ENCODE assay signal across 8 mouse cellular contexts in genomic region chr11:69980196-69981140, GRCm38 (mm10). TPM values are rescaled to one million over a fixed set of nuclear protein-coding genes. Genes with fewer than 3 reads are reported as not detected.
DNase-seq lines count a peak whose midpoint lies in the region; ATAC-seq lines count a peak whose summit lies in the region.

No protein-coding gene starts in this region.

- H3K27me3 ChIP-seq in heart, embryonic 10.5 days (ENCODE audit: insufficient read depth, poor library complexity, severe bottlenecking) = no peaks in the 10 kb centered on the region
- no peaks in the 10 kb centered on the region for H3K27me3 ChIP-seq in kidney, embryonic 15.5 days

- WGBS in heart, embryonic 10.5 days = under 1% methylated on average over 50 of the region's 60 CpGs
- WGBS in kidney, embryonic 15.5 days = under 1% methylated on average over 51 of the region's 60 CpGs

- peak; percentile 86 for ATAC-seq in erythroblast, adult 5-6 weeks (replicated peaks; ENCODE audit: low FRiP score, poor library complexity, severe bottlenecking)
- ATAC-seq in kidney, embryonic 15.5 days (replicated peaks; ENCODE audit: low FRiP score) = peak; percentile 94
- peak; percentile 95 for ATAC-seq in monocyte, adult 5-6 weeks (replicated peaks; ENCODE audit: insufficient number of reproducible peaks, low FRiP score, low TSS enrichment, poor library complexity, severe bottlenecking)

- H3K27ac ChIP-seq in heart, embryonic 10.5 days = peak overlapping the region; percentile 99
- peak overlapping the region; percentile 100 for H3K27ac ChIP-seq in kidney, embryonic 15.5 days

- peak overlapping the region; percentile 72 for H3K4me2 ChIP-seq in kidney, embryonic 15.5 days

- peak; percentile 96 to 97 for DNase-seq in B cell, adult 2 months
- peak; percentile 99 for DNase-seq in brain, adult 2 months (ENCODE audit: low read depth, low spot score)
- peak; percentile 99 for DNase-seq in heart, embryonic 10.5 days (ENCODE audit: low spot score)
- DNase-seq in liver = peak; percentile 98
- DNase-seq in spleen, postnatal 4 days (ENCODE audit: low spot score in 2 of 2) = peak; percentile 93 to 95

- peaks cover 27% of the 10 kb centered on the region for H3K4me1 ChIP-seq in heart, embryonic 10.5 days
- H3K4me1 ChIP-seq in kidney, embryonic 15.5 days = peaks cover 32% of the 10 kb centered on the region

- no peaks in the 10 kb centered on the region for H3K9me3 ChIP-seq in heart, embryonic 10.5 days
- no peaks in the 10 kb centered on the region for H3K9me3 ChIP-seq in kidney, embryonic 15.5 days (replicated peaks)

- peaks cover 57% of the 10 kb centered on the region for H3K36me3 ChIP-seq in heart, embryonic 10.5 days
- H3K36me3 ChIP-seq in kidney, embryonic 15.5 days = peaks cover 56% of the 10 kb centered on the region

- peak overlapping the region; percentile 93 for H3K9ac ChIP-seq in kidney, embryonic 15.5 days

- H3K4me3 ChIP-seq in heart, embryonic 10.5 days = peak overlapping the region; percentile 97
- H3K4me3 ChIP-seq in kidney, embryonic 15.5 days (replicated peaks) = peak overlapping the region; percentile 97

RNA-seq across cellular contexts. Expression of gene Ctdnep1, which starts 0.5 kb away (rescaled TPM):
- 48.1 and 52.3 TPM in 2 replicates for total RNA-seq in erythroblast, adult 5-6 weeks (2015; ENCODE audit: low replicate concordance)
- 10.8 and 12.5 TPM in 2 replicates for total RNA-seq in erythroblast, adult 5-6 weeks (2017; ENCODE audit: low replicate concordance)
- polyA plus RNA-seq in heart, embryonic 10.5 days (2016; fragmentation: Nextera tagmentation; extraction: Ambion mirVana) = 20.5 and 23.8 TPM in 2 replicates
- 31.0 and 31.7 TPM in 2 replicates for polyA plus RNA-seq in kidney, embryonic 15.5 days (2015; fragmentation: Nextera tagmentation; extraction: Ambion mirVana)
- 19.4 to 30.8 TPM (median 23.6 TPM) in 3 replicates for total RNA-seq in monocyte, adult 5-6 weeks (2017)

RNA-seq across cellular contexts. Expression of gene Elp5, which starts 1.8 kb away (rescaled TPM):
- total RNA-seq in erythroblast, adult 5-6 weeks (2015; ENCODE audit: low replicate concordance) = 24.9 and 35.5 TPM in 2 replicates
- total RNA-seq in erythroblast, adult 5-6 weeks (2017; ENCODE audit: low replicate concordance) = 14.5 and 18.7 TPM in 2 replicates
- 135 and 147 TPM in 2 replicates for polyA plus RNA-seq in heart, embryonic 10.5 days (2016; fragmentation: Nextera tagmentation; extraction: Ambion mirVana)
- polyA plus RNA-seq in kidney, embryonic 15.5 days (2015; fragmentation: Nextera tagmentation; extraction: Ambion mirVana) = 116 and 120 TPM in 2 replicates
- 29.0 to 43.7 TPM (median 33.9 TPM) in 3 replicates for total RNA-seq in monocyte, adult 5-6 weeks (2017)

RNA-seq across cellular contexts. Expression of gene Gabarap, which starts 10.5 kb away (rescaled TPM):
- 328 and 394 TPM in 2 replicates for total RNA-seq in erythroblast, adult 5-6 weeks (2015; ENCODE audit: low replicate concordance)
- total RNA-seq in erythroblast, adult 5-6 weeks (2017; ENCODE audit: low replicate concordance) = 127 and 214 TPM in 2 replicates
- polyA plus RNA-seq in heart, embryonic 10.5 days (2016; fragmentation: Nextera tagmentation; extraction: Ambion mirVana) = 365 and 379 TPM in 2 replicates
- 447 and 450 TPM in 2 replicates for polyA plus RNA-seq in kidney, embryonic 15.5 days (2015; fragmentation: Nextera tagmentation; extraction: Ambion mirVana)
- 244 to 340 TPM (median 296 TPM) in 3 replicates for total RNA-seq in monocyte, adult 5-6 weeks (2017)

RNA-seq across cellular contexts. Expression of gene Phf23, which starts 15.1 kb away (rescaled TPM):
- 8.5 and 11.3 TPM in 2 replicates for total RNA-seq in erythroblast, adult 5-6 weeks (2015; ENCODE audit: low replicate concordance)
- total RNA-seq in erythroblast, adult 5-6 weeks (2017; ENCODE audit: low replicate concordance) = 7.4 and 11.0 TPM in 2 replicates
- 51.8 and 73.3 TPM in 2 replicates for polyA plus RNA-seq in heart, embryonic 10.5 days (2016; fragmentation: Nextera tagmentation; extraction: Ambion mirVana)
- 75.8 and 78.8 TPM in 2 replicates for polyA plus RNA-seq in kidney, embryonic 15.5 days (2015; fragmentation: Nextera tagmentation; extraction: Ambion mirVana)
- total RNA-seq in monocyte, adult 5-6 weeks (2017) = 48.7 to 74.0 TPM (median 57.5 TPM) in 3 replicates

RNA-seq across cellular contexts. Expression of gene Cldn7, which starts 15.9 kb away (rescaled TPM):
- not detected in 2 replicates for total RNA-seq in erythroblast, adult 5-6 weeks (2015; ENCODE audit: low replicate concordance)
- not detected in 2 replicates for total RNA-seq in erythroblast, adult 5-6 weeks (2017; ENCODE audit: low replicate concordance)
- 4.7 and 22.3 TPM in 2 replicates for polyA plus RNA-seq in heart, embryonic 10.5 days (2016; fragmentation: Nextera tagmentation; extraction: Ambion mirVana)
- 173 and 178 TPM in 2 replicates for polyA plus RNA-seq in kidney, embryonic 15.5 days (2015; fragmentation: Nextera tagmentation; extraction: Ambion mirVana)
- total RNA-seq in monocyte, adult 5-6 weeks (2017) = not detected in 3 replicates

Comparison
In these comparisons a context has a peak if more than half of its experiments do, and no peak if none do; other contexts are left out.
1. Peak in every context shown above with its lines: DNase-seq, ATAC-seq, H3K4me3 ChIP-seq and H3K27ac ChIP-seq.